Mouse (Mus musculus) heart, embryonic 14.5 days (tissue): ENCODE results near the gene Ralgapa2. TPM values are rescaled to one million over a fixed set of nuclear protein-coding genes. Genes with fewer than 3 reads are reported as not detected.
"Not testable (repeated sequence)": the region's sequence is repeated elsewhere in the genome, so short reads cannot be mapped to it uniquely, and the experiment has no call there.

Source experiments
- ATAC-seq: fragments of 200-750 bp; cut with Nextera tagmentation; 2 replicates; pipeline ENCODE4 v1.8.0; 2017; ENCODE audit warnings: low read depth, moderate TSS enrichment; ENCODE audit not compliant: insufficient number of reproducible peaks, insufficient read depth, low FRiP score
- H3K27ac ChIP-seq, 2 experiments: fragments of 200-500 bp in 1 of 2; fragments of 300-500 bp in 1 of 2; sonication (generic) in 1 of 2; replicated peaks in 1 of 2; 2 replicates each; pipeline ENCODE4 v1.5.1; 2012 to 2014; ENCODE audit warnings: low read depth in 2 of 2, low read length in 2 of 2, control low read depth in 1 of 2, mild to moderate bottlenecking in 1 of 2, mixed read lengths in 1 of 2; ENCODE audit not compliant: control insufficient read depth in 1 of 2, insufficient read depth in 1 of 2
- H3K27me3 ChIP-seq: fragments of 300-500 bp; sonication (generic); 2 replicates; pipeline ENCODE4 v1.6.1; 2014; ENCODE audit warnings: mild to moderate bottlenecking, low read length, control low read depth; ENCODE audit not compliant: control insufficient read depth, insufficient read depth
- H3K36me3 ChIP-seq: fragments of 300-500 bp; sonication (generic); 2 replicates; pipeline ENCODE4 v1.6.1; 2014; ENCODE audit warnings: mild to moderate bottlenecking, control low read depth, low read length, mixed read lengths; ENCODE audit not compliant: control insufficient read depth, insufficient read depth
- H3K4me1 ChIP-seq, 2 experiments: fragments of 200-500 bp in 1 of 2; fragments of 300-500 bp in 1 of 2; sonication (generic) in 1 of 2; 2 replicates each; pipeline ENCODE4 v1.6.1; 2012 to 2014; ENCODE audit warnings: low read length in 2 of 2, control low read depth in 1 of 2, mixed read lengths in 1 of 2; ENCODE audit not compliant: control insufficient read depth in 2 of 2, insufficient read depth in 2 of 2
- H3K4me2 ChIP-seq: fragments of 300-500 bp; sonication (generic); 2 replicates; pipeline ENCODE4 v1.6.1; 2014; ENCODE audit warnings: mild to moderate bottlenecking, low read length
- H3K4me3 ChIP-seq, 2 experiments: fragments of 200-500 bp in 1 of 2; fragments of 300-500 bp in 1 of 2; sonication (generic) in 1 of 2; 2 replicates each; pipeline ENCODE4 v1.5.1; 2012 to 2014; ENCODE audit warnings: low read length in 2 of 2, mild to moderate bottlenecking in 2 of 2, control low read depth in 1 of 2, low read depth in 1 of 2, moderate library complexity in 1 of 2; ENCODE audit not compliant: control insufficient read depth in 1 of 2, insufficient read depth in 1 of 2
- H3K9ac ChIP-seq: fragments of 300-500 bp; sonication (generic); 2 replicates; pipeline ENCODE4 v1.6.1; 2014; ENCODE audit warnings: mild to moderate bottlenecking, low read length
- H3K9me3 ChIP-seq: fragments of 300-500 bp; sonication (generic); 2 replicates; pipeline ENCODE4 v1.6.1; 2016; ENCODE audit warnings: low read length, control low read depth; ENCODE audit not compliant: control insufficient read depth
- WGBS: fragments of 180-500 bp; shearing (Covaris S2); extraction: QIAGEN DNeasy Blood & Tissue Kit; methylation state at CpG from one replicate; pipeline ENCODE4 v1.1.7; 2014; 5-methylcytosine and 5-hydroxymethylcytosine counted together
- polyA plus RNA-seq: library from polyadenylated mRNA; unstranded; fragments of >200 nt; fragmentation: Nextera tagmentation; extraction: Ambion mirVana; gene quantifications from 2 replicates; pipeline ENCODE4 v1.2.1, GENCODE M21; 2014

Gene Ralgapa2
- polyA plus RNA-seq, 1 experiment from 2014 or later: 11.0 TPM

GRCm38 (mm10) chr2:146468016-146468415 lies 44.1 kb downstream of the Ralgapa2 start:
- peaks cover 4 to 15% of the 10 kb centered on the region in 2 experiments; a peak in 3 of 4 replicates for H3K4me1 ChIP-seq
- no peak for ATAC-seq
- no peak overlapping the region for H3K4me2 ChIP-seq
- H3K4me3 ChIP-seq: no peak overlapping the region
- H3K9ac ChIP-seq: no peak overlapping the region
- H3K27ac ChIP-seq: no peak overlapping the region
- H3K36me3 ChIP-seq: no peaks in the 10 kb centered on the region
- no peaks in the 10 kb centered on the region for H3K27me3 ChIP-seq
- H3K9me3 ChIP-seq: no peaks in the 10 kb centered on the region
- WGBS: 89% methylated on average over 4 of the region's 4 CpGs

DNA sequence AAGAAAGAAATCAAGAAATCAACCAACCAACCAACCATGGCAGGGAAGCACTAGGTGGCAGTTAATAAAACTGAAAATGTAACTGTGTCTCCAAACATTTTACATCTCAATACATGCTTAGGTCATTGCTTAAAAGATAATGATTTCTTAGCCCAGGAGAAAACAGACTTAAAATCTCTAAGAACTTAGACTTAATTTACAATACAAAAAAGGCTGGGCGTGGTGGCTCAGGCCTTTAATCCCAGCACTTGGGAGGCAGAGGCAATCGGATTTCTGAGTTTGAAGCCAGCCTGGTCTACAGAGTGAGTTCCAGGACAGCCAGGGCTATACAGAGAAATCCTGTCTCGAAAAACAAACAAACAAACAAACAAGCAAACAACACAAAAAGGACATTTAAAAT lies 45.3 kb downstream of the Ralgapa2 start:
- not testable (repeated sequence) for H3K4me2 ChIP-seq, H3K27me3 ChIP-seq, H3K36me3 ChIP-seq, ATAC-seq, H3K9ac ChIP-seq, H3K9me3 ChIP-seq, H3K4me3 ChIP-seq, H3K27ac ChIP-seq
- H3K4me1 ChIP-seq: peaks cover 4 to 15% of the 10 kb centered on the region in 2 experiments; a peak in 3 of 4 replicates
- WGBS: 86% methylated on average over 3 of the region's 3 CpGs

- Histone ChIP-seq H3K9me3 (no peaks in the 10 kb centered on the region), H3K36me3 (no peaks in the 10 kb centered on the region), H3K4me1 (peaks cover 0 to 6% of the 10 kb centered on the region in 2 experiments; a peak in 1 of 4 replicates), H3K4me3 (no peak overlapping the region), H3K27ac (no peak overlapping the region), H3K9ac (no peak overlapping the region), H3K27me3 (no peaks in the 10 kb centered on the region), H3K4me2 (no peak overlapping the region)
- no peak for ATAC-seq
- 56% methylated on average over 2 of the region's 2 CpGs for WGBS
These were observed 54.6 kb downstream of the Ralgapa2 start for GRCm38 (mm10) chr2:146457494-146457893.

DNA sequence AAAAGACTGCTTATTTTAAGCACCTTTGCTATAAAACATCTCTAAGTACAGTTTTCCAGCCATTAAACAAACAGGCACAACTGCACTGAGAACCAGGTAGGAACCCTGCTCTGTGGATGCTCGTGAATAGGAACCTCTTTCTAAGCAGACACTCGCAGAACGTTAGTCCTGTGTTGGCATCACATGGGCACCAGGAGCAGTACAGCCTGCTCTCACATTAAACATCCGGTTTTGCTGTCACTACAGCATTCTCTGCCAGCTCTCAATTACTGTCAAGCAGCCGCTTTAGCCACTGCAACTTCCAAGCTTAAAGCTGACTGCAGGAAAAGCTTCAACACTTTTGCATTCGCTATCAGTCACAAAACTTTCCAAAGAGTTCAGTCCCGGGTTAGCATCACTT lies 55.5 kb downstream of the Ralgapa2 start:
- WGBS: 70% methylated on average over 7 of the region's 7 CpGs
- H3K9me3 ChIP-seq: no peaks in the 10 kb centered on the region
- no peak overlapping the region for H3K27ac ChIP-seq
- H3K4me3 ChIP-seq: no peak overlapping the region
- H3K4me2 ChIP-seq: no peak overlapping the region
- peaks cover 0 to 6% of the 10 kb centered on the region in 2 experiments; a peak in 1 of 4 replicates for H3K4me1 ChIP-seq
- no peak overlapping the region for H3K9ac ChIP-seq
- no peaks in the 10 kb centered on the region for H3K27me3 ChIP-seq
- ATAC-seq: no peak
- peaks cover under 1% of the 10 kb centered on the region; the same call in 1 of the 2 replicates for H3K36me3 ChIP-seq

- no peaks in the 10 kb centered on the region for H3K27me3 ChIP-seq
- 78% methylated on average over 4 of the region's 4 CpGs for WGBS
- no peak overlapping the region for H3K9ac ChIP-seq
- peaks cover 0 to 6% of the 10 kb centered on the region in 2 experiments; a peak in 1 of 4 replicates for H3K4me1 ChIP-seq
- H3K27ac ChIP-seq: no peak overlapping the region
- ATAC-seq: no peak
- H3K4me2 ChIP-seq: no peak overlapping the region
- no peak overlapping the region for H3K4me3 ChIP-seq
- H3K9me3 ChIP-seq: no peaks in the 10 kb centered on the region
- peaks cover 6% of the 10 kb centered on the region for H3K36me3 ChIP-seq
These were observed 56.1 kb downstream of the Ralgapa2 start for GRCm38 (mm10) chr2:146456062-146456461.

DNA sequence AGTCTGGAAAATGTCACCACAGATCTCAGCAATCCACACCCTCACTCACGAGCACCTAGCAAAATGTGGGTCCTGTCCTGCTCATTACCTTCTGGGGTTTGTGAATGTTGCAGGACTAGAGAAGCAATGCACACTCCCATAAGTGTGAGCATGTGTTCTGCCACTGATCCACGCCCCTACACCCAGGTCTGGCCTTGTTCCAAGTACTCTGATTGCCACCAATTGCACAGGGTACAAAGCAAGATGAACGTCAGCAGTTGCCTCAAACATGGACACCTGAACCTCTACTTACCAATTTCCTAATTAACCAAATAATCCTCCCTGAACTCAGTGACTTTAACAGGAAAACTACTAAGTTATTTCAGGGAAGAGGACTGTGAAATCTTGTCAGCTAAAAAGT lies 68.1 kb downstream of the Ralgapa2 start:
- no peaks in the 10 kb centered on the region for H3K27me3 ChIP-seq
- 50% methylated on average over 3 of the region's 3 CpGs for WGBS
- H3K27ac ChIP-seq: no peak overlapping the region
- no peak overlapping the region for H3K9ac ChIP-seq
- H3K36me3 ChIP-seq: peaks cover 26% of the 10 kb centered on the region
- no peak overlapping the region for H3K4me2 ChIP-seq
- no peaks in the 10 kb centered on the region for H3K4me1 ChIP-seq
- no peaks in the 10 kb centered on the region for H3K9me3 ChIP-seq
- ATAC-seq: no peak
- no peak overlapping the region for H3K4me3 ChIP-seq

DNA sequence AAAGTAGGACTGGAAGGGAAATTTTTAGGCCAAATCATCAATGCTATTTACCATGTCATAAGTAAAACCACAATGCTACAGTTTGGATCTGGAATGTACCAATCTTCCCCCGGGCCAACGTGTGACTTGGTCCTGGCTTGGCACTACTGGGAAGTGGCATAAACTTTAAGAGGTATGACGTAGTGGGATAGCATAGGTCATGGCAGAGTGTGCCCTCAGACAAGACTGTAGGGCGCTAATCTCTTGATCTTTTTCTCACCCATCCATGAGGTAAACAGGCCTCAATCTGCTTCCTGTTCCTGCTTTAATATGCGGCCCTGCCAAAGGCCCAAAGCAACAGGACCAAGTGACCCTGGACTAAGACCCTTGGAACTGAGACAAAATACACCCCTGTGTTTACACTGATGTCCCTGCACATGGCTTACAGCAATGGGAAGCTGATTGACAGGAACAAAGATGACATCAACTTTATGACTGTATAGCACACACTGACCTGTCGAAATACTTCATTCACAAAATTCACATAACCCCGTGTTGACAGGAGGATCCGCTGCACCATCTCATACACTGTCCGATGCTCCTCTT lies 68.8 kb downstream of the Ralgapa2 start:
- ATAC-seq: no peak
- H3K4me1 ChIP-seq: no peaks in the 10 kb centered on the region

GRCm38 (mm10) chr2:146441711-146442110 lies 70.4 kb downstream of the Ralgapa2 start:
- H3K9me3 ChIP-seq: no peaks in the 10 kb centered on the region
- no peak for ATAC-seq
- WGBS: 69% methylated on average over 4 of the region's 4 CpGs

More for the DNA sequence above, 68.8 kb downstream of the Ralgapa2 start:
- H3K27me3 ChIP-seq: no peaks in the 10 kb centered on the region
- H3K9ac ChIP-seq: no peak overlapping the region
- no peak overlapping the region for H3K4me3 ChIP-seq
- 85% methylated on average over 9 of the region's 9 CpGs for WGBS
- H3K9me3 ChIP-seq: no peaks in the 10 kb centered on the region
- no peak overlapping the region for H3K4me2 ChIP-seq
- peaks cover 20% of the 10 kb centered on the region for H3K36me3 ChIP-seq
- no peak overlapping the region for H3K27ac ChIP-seq

More at GRCm38 (mm10) chr2:146441711-146442110, 70.4 kb downstream of the Ralgapa2 start:
- peaks cover 16% of the 10 kb centered on the region for H3K36me3 ChIP-seq
- no peak overlapping the region for H3K4me3 ChIP-seq
- H3K27me3 ChIP-seq: no peaks in the 10 kb centered on the region
- H3K4me2 ChIP-seq: no peak overlapping the region
- no peak overlapping the region for H3K27ac ChIP-seq
- H3K4me1 ChIP-seq: no peaks in the 10 kb centered on the region
- H3K9ac ChIP-seq: no peak overlapping the region
